Mouse (Mus musculus): ENCODE data around the gene Oosp2. TPM values are rescaled to one million over a fixed set of nuclear protein-coding genes. Genes with fewer than 3 reads are reported as not detected.

Oosp2 gene
- not detected in 2 replicates for total RNA-seq (2012; rRNA removed)

GRCm38 (mm10) chr19:11660459-11660858 is at the start of gene Oosp2:
TSS of gene Oosp2 (minus strand) at chr19:11660559.
- Histone ChIP-seq H3K36me3 (ENCODE audit: control insufficient read depth, insufficient read depth, low read length, poor library complexity, severe bottlenecking) (no peaks in the 10 kb centered on the region), H3K27ac (ENCODE audit: insufficient read depth, low read depth, low read length, poor library complexity, severe bottlenecking) (no peak within 1 kb of the TSS), H3K4me3 (ENCODE audit: insufficient read depth in 1 of 2, low read depth in 1 of 2, low read length in 2 of 2, poor library complexity in 1 of 2, severe bottlenecking in 1 of 2) (no peak within 1 kb of the TSS), H3K9ac (ENCODE audit: insufficient read depth, low read depth, low read length, poor library complexity, severe bottlenecking) (no peak within 1 kb of the TSS), H3K4me1 (ENCODE audit: control insufficient read depth in 2 of 2, insufficient read depth in 2 of 2, low read length in 2 of 2, poor library complexity in 1 of 2) (no peaks in the 10 kb centered on the region), H3K9me3 (ENCODE audit: control insufficient read depth, insufficient read depth, low read depth, low read length) (no peaks in the 10 kb centered on the region)
- DNase-seq (ENCODE audit: low read depth, low spot score) = no peak
- in situ Hi-C loops (cut with MboI; ENCODE audit: low sequenced_read_pairs in 2 of 2, unreplicated experiment in 2 of 2) = no loop called here
- TF ChIP-seq ZC3H11A (IDR thresholded peaks at IDR 0.05; ENCODE audit: borderline replicate concordance, low read depth, low read length) (no peak), MAFK (IDR thresholded peaks at IDR 0.05; ENCODE audit: insufficient read depth, low read depth, low read length) (no peak), CHD2 (IDR thresholded peaks at IDR 0.05; ENCODE audit: low read depth, low read length) (no peak), HCFC1 (IDR thresholded peaks at IDR 0.05; ENCODE audit: borderline replicate concordance, insufficient read depth, low read length) (no peak), ZNF384 (IDR thresholded peaks at IDR 0.05; ENCODE audit: low read depth, low read length) (no peak)

GRCm38 (mm10) chr19:11698342-11698741 is 38.0 kb upstream of the Oosp2 start:
- no peak for TF ChIP-seq ZC3H11A (IDR thresholded peaks at IDR 0.05; ENCODE audit: borderline replicate concordance, low read depth, low read length)
- no peak for TF ChIP-seq CHD2 (IDR thresholded peaks at IDR 0.05; ENCODE audit: low read depth, low read length)
- TF ChIP-seq HCFC1 (IDR thresholded peaks at IDR 0.05; ENCODE audit: borderline replicate concordance, insufficient read depth, low read length) = no peak
- TF ChIP-seq MAFK (IDR thresholded peaks at IDR 0.05; ENCODE audit: insufficient read depth, low read depth, low read length) = no peak
- TF ChIP-seq ZNF384 (IDR thresholded peaks at IDR 0.05; ENCODE audit: low read depth, low read length) = no peak
- Histone ChIP-seq H3K4me1 (ENCODE audit: control insufficient read depth in 2 of 2, insufficient read depth in 2 of 2, low read length in 2 of 2, poor library complexity in 1 of 2) (no peaks in the 10 kb centered on the region), H3K36me3 (ENCODE audit: control insufficient read depth, insufficient read depth, low read length, poor library complexity, severe bottlenecking) (no peaks in the 10 kb centered on the region), H3K4me3 (ENCODE audit: insufficient read depth in 1 of 2, low read depth in 1 of 2, low read length in 2 of 2, poor library complexity in 1 of 2, severe bottlenecking in 1 of 2) (no peak overlapping the region), H3K9ac (ENCODE audit: insufficient read depth, low read depth, low read length, poor library complexity, severe bottlenecking) (no peak overlapping the region), H3K9me3 (ENCODE audit: control insufficient read depth, insufficient read depth, low read depth, low read length) (no peaks in the 10 kb centered on the region), H3K27ac (ENCODE audit: insufficient read depth, low read depth, low read length, poor library complexity, severe bottlenecking) (no peak overlapping the region)
- no peak for DNase-seq (ENCODE audit: low read depth, low spot score)
- in situ Hi-C loops (cut with MboI; ENCODE audit: low sequenced_read_pairs in 2 of 2, unreplicated experiment in 2 of 2) = no loop called here

GRCm38 (mm10) chr19:11696755-11697154 is 36.4 kb upstream of the Oosp2 start, which contains the start of gene Oosp3:
TSS of gene Oosp3 (plus strand) at chr19:11697055.
- Histone ChIP-seq H3K27ac (ENCODE audit: insufficient read depth, low read depth, low read length, poor library complexity, severe bottlenecking) (no peak within 1 kb of the TSS), H3K9me3 (ENCODE audit: control insufficient read depth, insufficient read depth, low read depth, low read length) (no peaks in the 10 kb centered on the region), H3K36me3 (ENCODE audit: control insufficient read depth, insufficient read depth, low read length, poor library complexity, severe bottlenecking) (no peaks in the 10 kb centered on the region), H3K9ac (ENCODE audit: insufficient read depth, low read depth, low read length, poor library complexity, severe bottlenecking) (no peak within 1 kb of the TSS), H3K4me1 (ENCODE audit: control insufficient read depth in 2 of 2, insufficient read depth in 2 of 2, low read length in 2 of 2, poor library complexity in 1 of 2) (no peaks in the 10 kb centered on the region), H3K4me3 (ENCODE audit: insufficient read depth in 1 of 2, low read depth in 1 of 2, low read length in 2 of 2, poor library complexity in 1 of 2, severe bottlenecking in 1 of 2) (no peak within 1 kb of the TSS)
- in situ Hi-C loops (cut with MboI; ENCODE audit: low sequenced_read_pairs in 2 of 2, unreplicated experiment in 2 of 2) = no loop called here
- no peak for TF ChIP-seq ZNF384 (IDR thresholded peaks at IDR 0.05; ENCODE audit: low read depth, low read length)
- no peak for TF ChIP-seq HCFC1 (IDR thresholded peaks at IDR 0.05; ENCODE audit: borderline replicate concordance, insufficient read depth, low read length)
- no peak for TF ChIP-seq ZC3H11A (IDR thresholded peaks at IDR 0.05; ENCODE audit: borderline replicate concordance, low read depth, low read length)
- TF ChIP-seq CHD2 (IDR thresholded peaks at IDR 0.05; ENCODE audit: low read depth, low read length) = no peak
- TF ChIP-seq MAFK (IDR thresholded peaks at IDR 0.05; ENCODE audit: insufficient read depth, low read depth, low read length) = no peak
- no peak for DNase-seq (ENCODE audit: low read depth, low spot score)

- in situ Hi-C loops (cut with MboI; ENCODE audit: low sequenced_read_pairs in 2 of 2, unreplicated experiment in 2 of 2) = no loop called here
- DNase-seq (ENCODE audit: low read depth, low spot score) = no peak
- TF ChIP-seq ZNF384 (IDR thresholded peaks at IDR 0.05; ENCODE audit: low read depth, low read length) (no peak), HCFC1 (IDR thresholded peaks at IDR 0.05; ENCODE audit: borderline replicate concordance, insufficient read depth, low read length) (no peak), MAFK (IDR thresholded peaks at IDR 0.05; ENCODE audit: insufficient read depth, low read depth, low read length) (no peak), CHD2 (IDR thresholded peaks at IDR 0.05; ENCODE audit: low read depth, low read length) (no peak), ZC3H11A (IDR thresholded peaks at IDR 0.05; ENCODE audit: borderline replicate concordance, low read depth, low read length) (no peak)
- Histone ChIP-seq H3K9me3 (ENCODE audit: control insufficient read depth, insufficient read depth, low read depth, low read length) (no peaks in the 10 kb centered on the region), H3K4me1 (ENCODE audit: control insufficient read depth in 2 of 2, insufficient read depth in 2 of 2, low read length in 2 of 2, poor library complexity in 1 of 2) (no peaks in the 10 kb centered on the region), H3K27ac (ENCODE audit: insufficient read depth, low read depth, low read length, poor library complexity, severe bottlenecking) (no peak overlapping the region), H3K36me3 (ENCODE audit: control insufficient read depth, insufficient read depth, low read length, poor library complexity, severe bottlenecking) (no peaks in the 10 kb centered on the region), H3K9ac (ENCODE audit: insufficient read depth, low read depth, low read length, poor library complexity, severe bottlenecking) (no peak overlapping the region), H3K4me3 (ENCODE audit: insufficient read depth in 1 of 2, low read depth in 1 of 2, low read length in 2 of 2, poor library complexity in 1 of 2, severe bottlenecking in 1 of 2) (no peak overlapping the region)
Measured at GRCm38 (mm10) chr19:11691454-11691853, 31.1 kb upstream of the Oosp2 start.

DNA sequence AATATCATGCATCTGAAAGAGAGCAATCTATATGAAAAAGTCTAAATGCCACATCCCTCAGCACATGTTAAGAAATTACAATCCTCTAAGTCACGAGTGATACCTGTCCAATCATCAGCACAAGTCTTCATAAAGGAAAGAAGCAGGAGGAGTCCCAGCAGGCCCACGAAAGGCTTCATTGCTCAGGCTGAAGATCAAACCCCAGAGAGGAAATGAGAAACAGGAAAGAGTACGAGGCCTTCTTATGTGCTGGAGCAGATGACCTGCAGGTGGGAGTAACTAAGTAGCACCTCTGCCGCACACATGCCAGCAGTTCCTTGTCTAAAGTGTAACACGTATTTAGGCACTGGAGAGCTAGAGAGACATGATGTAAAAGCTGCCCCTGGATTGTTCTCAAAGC is 30.5 kb upstream of the Oosp2 start, which contains the start of gene Oosp1:
TSS of gene Oosp1 (minus strand) at position 312 of the 400 bp plus-strand sequence.
- no peak for DNase-seq (ENCODE audit: low read depth, low spot score)
- TF ChIP-seq CHD2 (IDR thresholded peaks at IDR 0.05; ENCODE audit: low read depth, low read length) (no peak), ZNF384 (IDR thresholded peaks at IDR 0.05; ENCODE audit: low read depth, low read length) (no peak), HCFC1 (IDR thresholded peaks at IDR 0.05; ENCODE audit: borderline replicate concordance, insufficient read depth, low read length) (no peak), ZC3H11A (IDR thresholded peaks at IDR 0.05; ENCODE audit: borderline replicate concordance, low read depth, low read length) (no peak), MAFK (IDR thresholded peaks at IDR 0.05; ENCODE audit: insufficient read depth, low read depth, low read length) (no peak)
- no peaks in the 10 kb centered on the region for H3K36me3 ChIP-seq (ENCODE audit: control insufficient read depth, insufficient read depth, low read length, poor library complexity, severe bottlenecking)
- H3K9me3 ChIP-seq (ENCODE audit: control insufficient read depth, insufficient read depth, low read depth, low read length) = no peaks in the 10 kb centered on the region
- H3K9ac ChIP-seq (ENCODE audit: insufficient read depth, low read depth, low read length, poor library complexity, severe bottlenecking) = no peak within 1 kb of the TSS
- in situ Hi-C loops (cut with MboI; ENCODE audit: low sequenced_read_pairs in 2 of 2, unreplicated experiment in 2 of 2) = no loop called here
- no peaks in the 10 kb centered on the region for H3K4me1 ChIP-seq (ENCODE audit: control insufficient read depth in 2 of 2, insufficient read depth in 2 of 2, low read length in 2 of 2, poor library complexity in 1 of 2)
- no peak within 1 kb of the TSS for H3K4me3 ChIP-seq (ENCODE audit: insufficient read depth in 1 of 2, low read depth in 1 of 2, low read length in 2 of 2, poor library complexity in 1 of 2, severe bottlenecking in 1 of 2)
- H3K27ac ChIP-seq (ENCODE audit: insufficient read depth, low read depth, low read length, poor library complexity, severe bottlenecking) = no peak within 1 kb of the TSS

Measured in ES-E14 (cell line).